In the genomic region with DNA sequence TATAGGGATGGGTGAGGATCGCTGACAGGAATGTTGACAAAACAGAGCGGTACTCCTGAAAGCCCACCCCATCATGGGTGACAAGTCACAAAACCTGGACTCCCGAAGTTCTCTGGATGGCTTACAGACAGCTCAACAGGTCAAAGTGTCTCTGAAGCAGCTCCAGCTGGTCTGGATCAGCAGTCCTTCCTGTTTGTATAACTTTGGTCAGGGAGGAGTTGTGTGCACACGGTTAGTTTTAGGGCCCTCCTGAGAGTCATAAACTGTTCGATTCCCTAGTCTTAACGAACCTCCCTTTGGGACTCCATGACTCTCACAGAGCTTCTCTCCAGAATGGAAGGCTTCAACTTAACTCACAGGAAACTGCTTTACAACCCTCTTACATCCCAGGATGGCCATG, we compare ENCODE assay signal across 17 mouse cellular contexts.
"Had no signal": no experiment of that assay in that cellular context is flagged by ENCODE, and none has a peak within 500 bp of the region (broad histone marks: within the 10 kb centered on the region; RNA-seq: fewer than 3 reads in every experiment).

No protein-coding gene starts in this region.

- H3K27me3 ChIP-seq: intestine, embryonic 15.5 days; limb, embryonic 15.5 days; liver, embryonic 12.5 days; neural tube, embryonic 13.5 days had no signal

- ATAC-seq: hindbrain, embryonic 16.5 days; intestine, embryonic 15.5 days; liver, embryonic 12.5 days; midbrain, embryonic 16.5 days had no signal

- H3K4me3 ChIP-seq: intestine, embryonic 15.5 days; limb, embryonic 15.5 days; liver, embryonic 12.5 days; neural tube, embryonic 13.5 days had no signal

- DNase-seq: layer of hippocampus, adult 9-11 months; layer of hippocampus, postnatal 36 days; lung, embryonic 14.5 days; lung, postnatal 10 days; lung, postnatal 4 days; retina, postnatal 1 day; right cerebral cortex, postnatal 4 days; spleen, adult 18-20 months; thymus, adult 18-20 months; thymus, postnatal 14 days had no signal

- H3K4me2 ChIP-seq: intestine, embryonic 15.5 days; limb, embryonic 15.5 days; liver, embryonic 12.5 days; lung, embryonic 14.5 days; midbrain, embryonic 11.5 days; neural tube, embryonic 13.5 days had no signal

- H3K9me3 ChIP-seq: intestine, embryonic 15.5 days; limb, embryonic 15.5 days; liver, embryonic 12.5 days had no signal

- H3K27ac ChIP-seq: intestine, embryonic 15.5 days; limb, embryonic 15.5 days; liver, embryonic 12.5 days; neural tube, embryonic 13.5 days had no signal

- H3K36me3 ChIP-seq: intestine, embryonic 15.5 days; limb, embryonic 15.5 days; liver, embryonic 12.5 days; neural tube, embryonic 13.5 days had no signal

- H3K9ac ChIP-seq: intestine, embryonic 15.5 days; limb, embryonic 15.5 days; liver, embryonic 12.5 days; lung, embryonic 14.5 days; neural tube, embryonic 13.5 days had no signal

- H3K4me1 ChIP-seq: intestine, embryonic 15.5 days; limb, embryonic 15.5 days; liver, embryonic 12.5 days had no signal
